Mouse (Mus musculus): ENCODE measurements at regions not wholly inside any gene's neighbourhood (a gene's known extent, or its start where the extent isn't known, plus 50 kb on each side); places are given as distances from the start of the nearest gene placed in this dataset.

GRCm38 (mm10) chr3:9373896-9374295 is 236.0 kb downstream of the Zfp704 start:
- WGBS: 90% methylated on average over 1 of the region's 1 CpGs

DNA sequence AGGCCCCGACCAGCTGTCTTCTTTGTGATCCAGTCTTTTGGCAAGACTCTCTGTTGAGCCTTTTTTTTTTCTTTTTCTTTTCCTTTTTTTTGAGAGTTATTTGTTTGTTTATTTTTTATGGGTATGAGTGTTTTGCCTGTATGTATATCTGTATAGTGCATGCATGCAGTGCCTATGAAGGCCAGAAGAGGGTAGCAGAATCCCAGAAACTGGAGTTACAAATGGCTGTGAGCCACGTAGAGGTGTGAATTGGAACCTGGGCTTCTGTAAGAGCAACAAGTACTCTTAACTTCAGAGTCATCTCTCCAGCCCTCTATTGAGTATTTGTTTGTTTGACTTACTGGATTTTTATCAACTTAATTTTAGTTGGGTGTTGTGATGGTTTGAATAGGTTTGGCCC is 239.8 kb downstream of the Zfp704 start:
- Histone ChIP-seq H3K9ac (ENCODE audit: low read depth, low read length) (no peak overlapping the region), H3K4me2 (replicated peaks; ENCODE audit: low read depth, low read length) (no peak overlapping the region), H3K4me1 (replicated peaks; ENCODE audit: control insufficient read depth, insufficient read depth, low read length) (no peaks in the 10 kb centered on the region), H3K9me3 (ENCODE audit: control insufficient read depth, low read length) (no peaks in the 10 kb centered on the region), H3K27me3 (ENCODE audit: control insufficient read depth, insufficient read depth, low read length) (no peaks in the 10 kb centered on the region), H3K36me3 (ENCODE audit: control insufficient read depth, insufficient read depth, low read length) (no peaks in the 10 kb centered on the region), H3K4me3 (ENCODE audit: low read depth, low read length) (no peak overlapping the region), H3K27ac (ENCODE audit: low read depth, low read length) (no peak overlapping the region)
- WGBS: 82% methylated on average over 2 of the region's 2 CpGs
- DNase-seq (ENCODE audit: low spot score) (no peak), ATAC-seq (ENCODE audit: low FRiP score) (no peak)

More at GRCm38 (mm10) chr3:9373896-9374295, 236.0 kb downstream of the Zfp704 start:
- ATAC-seq (ENCODE audit: low FRiP score) (no peak), DNase-seq (ENCODE audit: low spot score) (no peak)
- Histone ChIP-seq H3K9ac (ENCODE audit: low read depth, low read length) (no peak overlapping the region), H3K36me3 (ENCODE audit: control insufficient read depth, insufficient read depth, low read length) (no peaks in the 10 kb centered on the region), H3K4me3 (ENCODE audit: low read depth, low read length) (no peak overlapping the region), H3K27me3 (ENCODE audit: control insufficient read depth, insufficient read depth, low read length) (no peaks in the 10 kb centered on the region), H3K4me1 (replicated peaks; ENCODE audit: control insufficient read depth, insufficient read depth, low read length) (no peaks in the 10 kb centered on the region), H3K4me2 (replicated peaks; ENCODE audit: low read depth, low read length) (no peak overlapping the region), H3K27ac (ENCODE audit: low read depth, low read length) (no peak overlapping the region), H3K9me3 (ENCODE audit: control insufficient read depth, low read length) (no peaks in the 10 kb centered on the region)

DNA sequence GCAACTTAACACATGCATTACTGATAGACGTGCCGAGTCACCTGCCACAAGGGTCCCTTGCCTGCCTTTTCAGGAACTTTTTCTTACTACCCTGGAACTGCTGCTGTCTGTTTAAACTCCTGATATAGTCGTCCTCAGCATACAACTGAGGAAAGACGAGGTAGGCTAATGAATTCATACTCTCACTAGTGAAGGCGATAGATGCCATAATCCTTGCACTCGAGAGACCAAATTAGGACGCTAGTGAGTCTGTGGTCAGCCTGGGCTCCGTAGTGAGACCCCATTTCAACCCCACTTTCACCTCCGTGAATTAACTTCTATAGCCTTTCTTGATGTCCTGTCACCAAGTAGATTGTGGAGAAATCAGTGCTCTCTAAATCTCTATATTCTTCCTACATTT is 244.1 kb downstream of the Zfp704 start:
- Histone ChIP-seq H3K9ac (ENCODE audit: low read depth, low read length) (no peak overlapping the region), H3K4me2 (replicated peaks; ENCODE audit: low read depth, low read length) (no peak overlapping the region), H3K4me1 (replicated peaks; ENCODE audit: control insufficient read depth, insufficient read depth, low read length) (no peaks in the 10 kb centered on the region), H3K36me3 (ENCODE audit: control insufficient read depth, insufficient read depth, low read length) (no peaks in the 10 kb centered on the region), H3K4me3 (ENCODE audit: low read depth, low read length) (no peak overlapping the region), H3K27me3 (ENCODE audit: control insufficient read depth, insufficient read depth, low read length) (no peaks in the 10 kb centered on the region), H3K9me3 (ENCODE audit: control insufficient read depth, low read length) (no peaks in the 10 kb centered on the region), H3K27ac (ENCODE audit: low read depth, low read length) (no peak overlapping the region)
- no peak for DNase-seq (ENCODE audit: low spot score)
- 86% methylated on average over 9 of the region's 9 CpGs for WGBS
- no peak for ATAC-seq (ENCODE audit: low FRiP score)

DNA sequence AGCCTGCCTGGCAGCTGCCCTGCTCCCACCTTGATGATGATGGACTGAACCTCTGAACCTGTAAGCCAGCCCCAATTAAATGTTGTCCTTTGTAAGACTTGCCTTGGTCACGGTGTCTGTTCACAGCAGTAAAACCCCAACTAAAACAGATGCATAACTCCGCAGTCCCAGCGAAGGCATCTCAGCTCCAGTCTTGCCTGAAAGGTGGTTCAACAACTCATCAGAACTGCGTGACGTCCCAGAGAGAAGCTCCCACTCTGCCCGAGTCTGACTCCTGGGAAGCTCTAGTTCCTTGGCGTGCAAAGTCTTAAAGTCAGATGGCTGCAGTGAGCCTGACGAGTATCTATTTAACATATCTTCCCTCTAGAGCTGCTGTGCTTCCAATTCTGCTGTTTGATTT is 250.7 kb downstream of the Zfp704 start:
- no peaks in the 10 kb centered on the region for H3K4me1 ChIP-seq (replicated peaks; ENCODE audit: control insufficient read depth, insufficient read depth, low read length)
- 91% methylated on average over 8 of the region's 8 CpGs for WGBS
- H3K9me3 ChIP-seq (ENCODE audit: control insufficient read depth, low read length): no peaks in the 10 kb centered on the region

DNA sequence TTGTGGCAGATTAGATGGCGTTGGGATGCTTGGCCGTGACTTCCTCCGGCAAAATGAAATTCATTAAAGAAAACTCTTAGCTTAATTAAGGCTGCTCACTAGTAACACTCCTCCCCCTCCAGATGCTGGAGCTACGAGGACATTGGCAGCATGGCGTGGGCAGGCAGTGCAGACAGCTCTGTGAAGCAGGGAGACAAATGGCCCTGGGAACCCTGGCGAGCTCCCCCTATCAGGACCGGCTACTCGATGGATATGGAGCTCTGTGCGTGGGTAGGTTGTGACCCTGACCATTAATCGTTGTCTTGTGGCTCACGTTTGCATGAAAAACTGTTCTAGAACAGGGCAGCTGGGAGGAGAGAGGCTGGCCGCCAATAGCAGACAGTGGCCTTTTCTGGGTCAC is 251.8 kb downstream of the Zfp704 start:
- Histone ChIP-seq H3K36me3 (ENCODE audit: control insufficient read depth, insufficient read depth, low read length) (no peaks in the 10 kb centered on the region), H3K4me3 (ENCODE audit: low read depth, low read length) (no peak overlapping the region), H3K9me3 (ENCODE audit: control insufficient read depth, low read length) (no peaks in the 10 kb centered on the region), H3K4me1 (replicated peaks; ENCODE audit: control insufficient read depth, insufficient read depth, low read length) (no peaks in the 10 kb centered on the region), H3K27me3 (ENCODE audit: control insufficient read depth, insufficient read depth, low read length) (no peaks in the 10 kb centered on the region), H3K4me2 (replicated peaks; ENCODE audit: low read depth, low read length) (no peak overlapping the region), H3K9ac (ENCODE audit: low read depth, low read length) (no peak overlapping the region), H3K27ac (ENCODE audit: low read depth, low read length) (no peak overlapping the region)
- ATAC-seq (ENCODE audit: low FRiP score) (peak; percentile 48; the same call in 1 of the 2 replicates), DNase-seq (ENCODE audit: low spot score) (no peak)
- WGBS: 51% methylated on average over 12 of the region's 12 CpGs

More for the DNA sequence above, 250.7 kb downstream of the Zfp704 start:
- no peak overlapping the region for H3K27ac ChIP-seq (ENCODE audit: low read depth, low read length)
- no peak overlapping the region for H3K4me3 ChIP-seq (ENCODE audit: low read depth, low read length)
- H3K27me3 ChIP-seq (ENCODE audit: control insufficient read depth, insufficient read depth, low read length): no peaks in the 10 kb centered on the region
- no peak overlapping the region for H3K4me2 ChIP-seq (replicated peaks; ENCODE audit: low read depth, low read length)
- DNase-seq (ENCODE audit: low spot score) (no peak), ATAC-seq (ENCODE audit: low FRiP score) (no peak)
- no peak overlapping the region for H3K9ac ChIP-seq (ENCODE audit: low read depth, low read length)
- H3K36me3 ChIP-seq (ENCODE audit: control insufficient read depth, insufficient read depth, low read length): no peaks in the 10 kb centered on the region

DNA sequence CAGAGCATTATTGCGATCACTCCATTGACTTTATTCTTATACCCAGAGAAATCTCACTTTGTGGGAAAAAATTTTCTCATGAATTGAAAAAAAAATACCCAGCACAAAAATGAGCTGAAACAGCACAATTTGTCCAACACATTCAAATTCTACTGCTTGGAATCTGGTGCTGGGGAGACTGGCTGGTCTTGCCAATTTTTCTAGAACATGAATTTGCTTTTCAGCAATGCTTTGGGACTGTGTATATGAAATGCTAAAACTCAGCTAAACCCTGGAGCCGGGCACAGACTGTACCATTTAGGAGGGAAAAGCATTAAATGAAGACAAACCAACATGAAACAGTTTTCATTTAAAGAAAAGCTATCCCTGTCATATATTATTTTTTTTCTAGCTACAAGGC is 252.2 kb downstream of the Zfp704 start:
- Histone ChIP-seq H3K27me3 (ENCODE audit: control insufficient read depth, insufficient read depth, low read length) (no peaks in the 10 kb centered on the region), H3K9ac (ENCODE audit: low read depth, low read length) (no peak overlapping the region), H3K4me3 (ENCODE audit: low read depth, low read length) (no peak overlapping the region), H3K9me3 (ENCODE audit: control insufficient read depth, low read length) (no peaks in the 10 kb centered on the region), H3K4me1 (replicated peaks; ENCODE audit: control insufficient read depth, insufficient read depth, low read length) (no peaks in the 10 kb centered on the region; the same call in 1 of the 2 replicates), H3K27ac (ENCODE audit: low read depth, low read length) (no peak overlapping the region), H3K36me3 (ENCODE audit: control insufficient read depth, insufficient read depth, low read length) (no peaks in the 10 kb centered on the region), H3K4me2 (replicated peaks; ENCODE audit: low read depth, low read length) (no peak overlapping the region)
- ATAC-seq (ENCODE audit: low FRiP score) (no peak), DNase-seq (ENCODE audit: low spot score) (no peak)
- 94% methylated on average over 2 of the region's 2 CpGs for WGBS

GRCm38 (mm10) chr3:9355875-9356274 is 254.0 kb downstream of the Zfp704 start:
- H3K36me3 ChIP-seq (ENCODE audit: control insufficient read depth, insufficient read depth, low read length): no peaks in the 10 kb centered on the region
- no peaks in the 10 kb centered on the region for H3K9me3 ChIP-seq (ENCODE audit: control insufficient read depth, low read length)
- peak; percentile 58 for DNase-seq (ENCODE audit: low spot score)
- WGBS: 44% methylated on average over 4 of the region's 4 CpGs
- H3K4me1 ChIP-seq (replicated peaks; ENCODE audit: control insufficient read depth, insufficient read depth, low read length): no peaks in the 10 kb centered on the region; the same call in 1 of the 2 replicates
- H3K27ac ChIP-seq (ENCODE audit: low read depth, low read length): no peak overlapping the region
- ATAC-seq (ENCODE audit: low FRiP score): peak; percentile 87
- H3K4me3 ChIP-seq (ENCODE audit: low read depth, low read length): no peak overlapping the region
- H3K9ac ChIP-seq (ENCODE audit: low read depth, low read length): no peak overlapping the region
- no peak overlapping the region for H3K4me2 ChIP-seq (replicated peaks; ENCODE audit: low read depth, low read length)
- H3K27me3 ChIP-seq (ENCODE audit: control insufficient read depth, insufficient read depth, low read length): no peaks in the 10 kb centered on the region

DNA sequence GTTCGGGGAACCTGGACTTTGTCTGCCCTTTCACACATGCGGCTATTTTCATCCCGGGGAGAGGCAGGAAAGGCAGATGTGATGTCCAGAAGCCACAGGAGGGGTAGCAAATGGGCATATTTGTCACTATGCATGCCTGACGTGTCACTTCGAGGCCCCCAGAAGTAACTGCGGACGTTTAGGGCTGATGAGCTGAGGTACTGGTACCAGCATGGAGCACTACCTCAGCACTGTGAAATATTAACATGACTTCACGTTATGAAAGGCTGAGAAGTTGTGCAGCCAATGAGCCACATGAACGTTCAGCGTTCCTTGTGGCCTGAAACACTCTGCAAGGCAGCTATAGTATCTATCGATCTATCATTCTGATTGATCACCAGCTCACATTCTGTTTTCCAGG is 255.1 kb downstream of the Zfp704 start:
- DNase-seq (ENCODE audit: low spot score): no peak
- 76% methylated on average over 11 of the region's 11 CpGs for WGBS
- Histone ChIP-seq H3K27me3 (ENCODE audit: control insufficient read depth, insufficient read depth, low read length) (no peaks in the 10 kb centered on the region), H3K4me3 (ENCODE audit: low read depth, low read length) (no peak overlapping the region), H3K27ac (ENCODE audit: low read depth, low read length) (no peak overlapping the region), H3K9ac (ENCODE audit: low read depth, low read length) (no peak overlapping the region), H3K4me1 (replicated peaks; ENCODE audit: control insufficient read depth, insufficient read depth, low read length) (no peaks in the 10 kb centered on the region; the same call in 1 of the 2 replicates), H3K9me3 (ENCODE audit: control insufficient read depth, low read length) (no peaks in the 10 kb centered on the region), H3K4me2 (replicated peaks; ENCODE audit: low read depth, low read length) (no peak overlapping the region), H3K36me3 (ENCODE audit: control insufficient read depth, insufficient read depth, low read length) (no peaks in the 10 kb centered on the region)
- ATAC-seq (ENCODE audit: low FRiP score): no peak

- WGBS: 43% methylated on average over 7 of the region's 7 CpGs
These were observed 257.6 kb downstream of the Zfp704 start for GRCm38 (mm10) chr3:9352251-9352650.

More at GRCm38 (mm10) chr3:9352251-9352650, 257.6 kb downstream of the Zfp704 start:
- H3K4me2 ChIP-seq (replicated peaks; ENCODE audit: low read depth, low read length): no peak overlapping the region
- ATAC-seq (ENCODE audit: low FRiP score): no peak
- no peak overlapping the region for H3K9ac ChIP-seq (ENCODE audit: low read depth, low read length)
- no peaks in the 10 kb centered on the region for H3K27me3 ChIP-seq (ENCODE audit: control insufficient read depth, insufficient read depth, low read length)
- H3K4me1 ChIP-seq (replicated peaks; ENCODE audit: control insufficient read depth, insufficient read depth, low read length): no peaks in the 10 kb centered on the region; the same call in none of the 2 replicates
- no peaks in the 10 kb centered on the region for H3K36me3 ChIP-seq (ENCODE audit: control insufficient read depth, insufficient read depth, low read length)
- no peak for DNase-seq (ENCODE audit: low spot score)
- no peaks in the 10 kb centered on the region for H3K9me3 ChIP-seq (ENCODE audit: control insufficient read depth, low read length)
- no peak overlapping the region for H3K4me3 ChIP-seq (ENCODE audit: low read depth, low read length)
- H3K27ac ChIP-seq (ENCODE audit: low read depth, low read length): no peak overlapping the region

Data from hindbrain, embryonic 11.5 days (tissue).